Mouse (Mus musculus) retina, embryonic 14.5 days (tissue): ENCODE measurements around the gene Chst1.

Experiments used
- DNase-seq: peaks from one replicate; pipeline ENCODE4 v3.0.0-alpha.2; 2015; ENCODE audit warnings: low spot score

Chst1 gene

DNA sequence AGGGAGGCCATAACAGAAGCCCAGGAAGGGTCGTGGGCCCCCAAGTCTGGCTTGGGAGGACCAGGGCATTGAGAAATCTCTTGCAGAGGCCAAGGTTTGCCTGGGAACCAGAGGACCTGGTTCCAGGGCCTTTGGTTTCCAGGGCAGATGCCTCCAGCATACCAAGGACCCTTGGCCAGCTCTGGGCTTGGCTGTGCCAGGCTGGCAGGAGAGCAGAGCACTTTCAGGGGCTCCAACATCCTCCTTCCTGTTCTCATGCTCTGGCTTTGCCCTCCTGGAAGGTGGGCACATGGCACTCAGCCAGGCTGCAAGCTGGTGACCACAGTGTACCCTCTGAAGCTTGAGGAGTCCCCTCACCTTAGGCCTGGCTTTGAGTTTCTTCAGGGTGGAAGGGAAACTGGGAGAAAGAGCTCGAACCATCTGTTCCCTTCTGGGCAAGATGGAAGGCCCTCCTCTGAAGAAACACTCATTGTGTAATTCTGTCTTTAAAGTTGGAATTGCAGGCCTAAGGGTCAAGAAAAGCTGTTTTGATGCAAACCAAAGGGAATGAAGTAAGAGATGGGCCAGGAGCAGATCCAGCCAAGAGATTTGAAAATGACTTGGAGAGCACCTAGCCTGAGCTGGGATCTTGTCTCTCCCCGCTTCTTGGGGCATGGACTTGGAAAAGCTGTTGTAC is 10.3 kb downstream of the Chst1 start:
- DNase-seq: no peak

DNA sequence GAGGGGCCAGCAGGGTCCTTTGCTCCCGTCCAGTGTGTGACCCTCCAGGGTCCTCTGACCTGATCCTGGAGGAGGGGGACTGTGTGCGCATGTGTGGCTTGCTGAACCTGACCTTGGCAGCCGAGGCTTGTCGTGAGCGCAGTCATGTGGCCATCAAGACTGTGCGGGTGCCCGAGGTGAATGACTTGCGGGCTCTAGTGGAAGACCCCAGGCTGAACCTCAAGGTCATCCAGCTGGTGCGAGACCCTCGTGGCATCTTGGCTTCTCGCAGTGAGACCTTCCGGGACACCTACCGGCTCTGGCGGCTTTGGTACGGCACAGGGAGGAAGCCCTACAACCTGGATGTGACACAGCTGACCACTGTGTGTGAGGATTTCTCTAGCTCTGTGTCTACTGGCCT is 14.1 kb downstream of the Chst1 start:
- DNase-seq: no peak

DNA sequence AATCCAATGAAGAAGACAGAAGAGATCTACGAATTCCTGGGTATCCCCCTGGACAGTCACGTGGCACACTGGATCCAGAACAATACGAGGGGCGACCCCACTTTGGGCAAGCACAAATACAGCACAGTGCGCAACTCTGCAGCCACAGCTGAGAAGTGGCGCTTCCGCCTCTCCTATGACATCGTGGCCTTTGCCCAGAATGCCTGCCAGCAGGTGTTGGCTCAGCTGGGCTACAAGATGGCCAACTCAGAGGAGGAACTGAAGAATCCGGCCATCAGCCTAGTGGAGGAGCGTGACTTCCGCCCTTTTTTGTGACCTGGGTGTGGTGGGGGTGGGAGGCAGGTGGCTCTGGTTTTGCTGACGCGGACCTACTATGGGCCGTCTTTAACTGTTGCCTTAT is 14.6 kb downstream of the Chst1 start:
- no peak for DNase-seq

DNA sequence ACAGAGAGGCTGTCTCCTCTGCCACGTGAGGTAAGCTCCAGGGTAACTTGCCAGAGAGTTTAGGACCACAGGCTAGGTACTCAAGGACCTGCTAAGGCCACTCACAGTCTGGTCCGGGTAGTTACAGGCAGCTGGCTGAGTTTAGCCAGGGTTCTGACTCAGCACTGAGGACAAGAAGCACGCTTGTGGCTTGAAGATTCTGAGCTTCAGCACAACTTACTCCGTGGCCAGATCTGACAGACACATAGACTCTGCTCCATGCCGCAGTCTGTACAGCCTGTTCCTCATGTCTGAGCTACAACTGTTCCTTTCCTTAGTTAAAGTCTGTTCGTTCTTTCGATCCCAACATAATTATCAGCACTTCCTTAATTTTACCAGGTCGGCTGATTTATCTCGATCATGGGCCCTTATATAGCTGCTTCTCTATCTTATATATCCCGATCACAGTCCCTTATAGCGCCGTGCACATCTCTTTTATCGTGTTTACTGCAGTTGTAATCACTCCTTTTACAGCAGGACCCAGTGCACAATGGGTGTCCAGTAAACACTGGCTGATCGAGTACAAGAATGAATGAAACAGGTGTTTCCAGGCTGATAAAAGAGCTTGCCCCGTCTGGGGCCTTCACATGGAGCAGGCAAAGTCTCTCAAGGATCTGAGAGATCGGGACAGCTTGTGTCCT is 17.7 kb downstream of the Chst1 start:
- no peak for DNase-seq

DNA sequence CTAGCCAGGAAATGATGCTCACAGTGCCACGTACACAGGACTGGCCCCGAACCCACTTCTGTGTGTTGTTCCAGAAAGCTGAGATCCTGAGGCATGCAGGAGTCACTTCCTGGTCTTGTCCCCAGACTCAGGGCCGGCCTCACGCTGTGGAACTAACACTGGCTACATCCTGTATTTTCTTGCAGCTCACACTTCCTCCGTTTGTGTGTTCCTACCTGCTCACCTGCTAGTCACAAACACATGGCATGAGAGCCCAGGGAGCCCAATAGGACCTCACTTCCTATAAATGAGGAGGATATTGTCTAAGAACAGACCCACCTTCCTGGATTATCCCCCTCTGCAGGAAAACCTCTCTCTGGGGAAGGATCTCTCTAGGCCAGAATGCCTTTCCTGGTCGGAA is 18.5 kb downstream of the Chst1 start:
- no peak for DNase-seq

DNA sequence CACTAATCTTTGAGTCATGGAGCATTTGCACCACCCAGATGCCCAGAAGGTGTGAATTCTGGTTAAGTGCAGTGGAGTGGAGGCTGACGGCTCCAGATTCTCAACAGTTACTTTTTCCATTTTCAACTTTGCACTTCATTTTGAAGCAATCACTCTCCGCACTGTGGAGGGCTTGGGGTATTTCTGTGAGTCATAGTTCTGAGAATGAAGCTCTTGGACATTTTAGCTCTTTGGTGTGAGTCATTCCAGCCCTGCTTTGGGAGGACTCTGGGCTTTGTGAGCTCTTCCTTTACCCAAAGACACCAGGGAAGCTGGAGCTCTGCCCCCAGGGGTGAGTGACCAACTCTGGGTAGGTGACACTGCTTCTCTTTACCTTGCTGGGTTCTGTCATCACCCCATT is 28.1 kb downstream of the Chst1 start:
- DNase-seq: no peak

DNA sequence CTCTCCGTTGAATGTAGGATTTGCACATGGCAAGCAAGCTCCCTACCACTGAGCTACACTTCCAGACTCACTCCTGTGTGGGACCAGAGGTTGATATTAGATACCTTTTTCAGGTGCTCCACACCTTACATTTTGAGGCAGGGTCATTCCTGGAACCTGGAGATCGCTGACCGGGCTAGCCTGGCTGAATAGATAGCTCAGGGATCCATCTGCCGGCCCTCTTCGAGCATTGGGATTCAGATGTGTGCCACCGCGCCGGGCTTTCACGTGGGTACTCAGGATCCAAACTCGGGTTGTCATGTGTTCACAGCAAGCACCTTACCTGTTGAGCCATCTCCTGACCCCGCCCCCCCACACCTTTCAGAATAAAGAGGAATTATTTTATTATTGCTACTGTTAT is 31.3 kb downstream of the Chst1 start:
- no peak for DNase-seq

DNA sequence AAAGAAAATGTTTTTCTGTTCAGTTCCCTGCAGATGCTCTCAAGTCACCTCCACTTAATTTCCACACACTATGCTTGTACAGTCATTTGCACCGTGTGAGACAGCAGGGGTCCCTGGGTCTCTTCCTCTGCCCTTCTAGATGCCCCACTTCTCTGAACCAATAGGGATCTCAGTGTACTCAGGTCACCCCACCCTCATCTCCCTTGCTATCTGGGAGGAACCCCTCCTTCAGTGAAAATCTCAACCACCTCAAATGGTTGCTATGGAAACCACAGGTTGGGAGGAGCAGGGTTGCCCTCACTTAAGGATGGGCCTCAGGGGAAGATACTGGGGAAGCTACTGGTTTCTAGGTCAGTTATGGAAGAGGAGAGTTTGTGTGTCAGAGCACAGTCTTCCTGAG is 32.5 kb downstream of the Chst1 start:
- DNase-seq: no peak

DNA sequence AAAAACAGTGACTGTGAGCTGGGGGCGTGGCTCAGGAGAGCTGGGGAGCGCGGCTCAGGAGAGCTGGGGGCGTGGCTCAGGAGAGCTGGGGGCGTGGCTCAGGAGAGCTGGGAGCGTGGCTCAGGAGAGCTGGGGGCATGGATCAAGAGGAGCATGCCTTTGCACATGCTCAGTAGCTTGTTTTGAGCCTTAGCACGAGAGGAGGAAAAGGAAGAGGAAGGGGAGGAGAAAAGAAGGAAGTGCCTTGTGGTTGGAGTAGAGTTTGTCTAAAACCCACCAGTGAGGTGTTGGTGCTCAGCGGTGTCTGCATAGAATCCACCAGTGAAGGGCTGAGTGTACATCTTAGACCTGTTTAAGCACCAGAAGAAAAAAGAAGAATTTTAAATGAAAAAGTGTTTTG is 41.0 kb downstream of the Chst1 start:
- no peak for DNase-seq

DNA sequence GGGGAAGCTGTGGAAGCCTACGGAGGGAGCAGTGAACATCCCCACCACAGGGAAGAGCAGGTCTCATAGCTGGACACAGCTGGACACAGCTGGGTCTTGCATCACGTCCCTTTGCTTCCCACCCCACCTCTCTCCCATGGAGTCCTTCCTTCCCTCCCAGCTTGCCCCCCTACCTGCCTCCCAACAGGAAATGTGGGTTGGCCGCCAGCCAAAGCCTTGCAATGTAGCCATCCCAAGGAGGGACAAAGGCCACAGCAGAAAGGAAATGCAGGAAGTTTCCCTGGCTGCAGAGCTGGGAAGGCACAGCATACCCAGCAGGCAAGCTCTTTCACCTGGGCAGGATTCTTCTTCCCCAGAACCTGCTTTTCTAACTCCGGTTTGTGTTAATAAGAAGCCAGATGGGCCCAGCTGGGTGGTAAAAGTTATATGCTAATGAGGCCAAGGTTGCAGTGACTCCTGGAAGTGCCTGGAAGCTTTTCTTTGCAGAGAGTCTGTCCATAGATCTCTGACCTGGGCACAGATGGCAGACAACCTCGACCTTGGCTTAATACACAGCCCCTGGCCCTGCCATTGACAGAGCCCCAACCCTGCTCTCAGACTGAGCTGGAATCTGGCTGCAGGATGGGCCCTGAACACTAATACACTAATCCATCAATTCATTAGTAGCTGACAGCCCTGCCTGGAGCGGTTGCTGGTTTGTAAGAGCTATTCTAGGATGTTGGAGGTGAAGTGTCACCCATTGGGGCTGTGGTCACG is 46.0 kb downstream of the Chst1 start:
- DNase-seq: no peak

DNA sequence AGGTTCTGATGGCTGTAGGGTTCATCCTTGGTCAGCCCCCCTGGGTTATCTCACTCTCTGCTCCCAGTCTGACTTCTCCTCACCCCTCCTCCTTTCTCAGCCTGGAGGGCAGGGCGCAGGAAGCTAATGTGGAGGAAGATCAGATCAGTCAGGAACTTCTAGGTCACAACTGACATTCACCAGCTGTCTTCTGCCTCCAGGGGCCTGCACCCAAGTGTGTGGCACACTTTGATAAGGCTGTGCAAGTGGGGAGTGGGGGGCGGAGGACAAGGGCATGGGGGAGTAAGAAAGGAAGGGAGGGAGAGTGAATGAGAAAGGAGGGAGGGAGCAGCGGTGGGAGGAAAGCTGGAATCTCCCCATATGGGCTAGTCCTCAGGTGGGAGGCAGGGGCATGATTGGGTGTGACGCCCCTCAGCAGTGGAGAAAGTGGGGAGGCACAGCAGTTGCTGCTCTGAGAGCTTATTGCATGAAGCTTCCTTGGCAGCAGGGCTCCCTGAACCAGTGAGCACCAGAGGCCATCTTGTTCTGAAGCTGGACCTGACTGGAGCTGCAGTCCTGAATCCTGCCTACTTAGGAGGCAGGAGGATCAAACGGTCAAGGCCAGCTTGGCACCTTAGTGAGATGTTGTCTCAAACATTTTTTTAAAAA is 49.8 kb downstream of the Chst1 start:
- no peak for DNase-seq

DNA sequence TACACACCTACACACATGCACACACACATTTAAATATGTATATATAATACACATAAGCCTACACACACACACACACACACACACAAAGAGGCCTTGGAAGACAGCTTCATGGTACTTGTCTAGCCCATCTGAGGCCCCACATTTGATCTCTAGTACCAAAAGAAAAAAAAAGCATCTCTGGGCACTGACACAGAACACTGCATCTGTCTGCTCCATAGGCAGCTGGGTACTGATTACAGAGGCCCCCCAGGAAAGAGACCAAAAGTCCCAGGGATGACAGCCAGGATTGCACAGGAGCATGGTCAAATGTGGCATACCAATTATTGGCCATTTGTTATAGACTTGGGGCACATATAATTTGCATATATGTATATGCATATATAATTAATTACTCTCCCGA is 50.9 kb downstream of the Chst1 start:
- DNase-seq: no peak

DNA sequence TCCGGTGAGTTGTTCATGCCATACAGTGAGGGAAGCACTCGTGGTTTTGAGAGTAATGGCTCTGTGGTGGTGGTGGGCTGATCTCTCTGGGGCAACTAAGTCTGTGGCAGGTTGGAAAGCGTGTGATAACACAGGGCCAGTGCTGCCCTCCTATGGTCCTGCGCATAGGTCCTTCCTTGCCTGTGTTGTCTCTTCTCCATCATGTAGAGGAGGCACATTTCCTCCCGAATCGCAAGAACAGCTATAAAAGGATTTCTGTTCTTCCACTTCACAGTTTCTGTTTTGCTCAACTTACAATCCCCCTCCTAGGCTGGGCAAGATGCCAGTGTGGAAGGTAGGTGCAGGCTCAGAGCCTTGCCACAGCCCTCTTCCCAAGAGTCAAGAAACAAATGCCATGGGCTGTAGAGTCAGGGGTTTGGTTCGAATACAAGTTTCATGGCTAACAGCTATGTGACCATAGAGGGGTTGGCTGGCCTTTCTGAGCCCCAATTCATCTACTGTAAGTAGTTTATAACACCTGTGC is 51.8 kb downstream of the Chst1 start:
- DNase-seq: no peak

DNA sequence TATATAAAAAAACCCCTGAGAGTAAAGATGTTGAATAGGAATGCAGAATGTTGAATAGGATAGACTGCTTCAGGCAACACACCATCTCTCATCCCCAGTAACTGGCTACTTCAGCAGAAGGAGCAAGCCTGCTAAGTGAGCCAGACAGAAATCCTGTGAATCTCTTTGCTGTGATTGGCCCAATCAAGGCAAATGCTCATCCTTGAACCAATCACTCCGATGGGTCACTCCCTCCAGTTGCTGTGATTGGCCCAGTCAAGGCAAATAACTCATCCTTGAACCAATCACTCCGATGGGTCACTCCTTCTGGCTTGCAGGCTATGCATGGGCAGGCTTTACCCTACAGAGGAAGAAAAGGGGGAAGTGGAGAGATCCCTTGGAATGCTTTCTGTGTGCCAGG is 57.7 kb downstream of the Chst1 start:
- DNase-seq: no peak

DNA sequence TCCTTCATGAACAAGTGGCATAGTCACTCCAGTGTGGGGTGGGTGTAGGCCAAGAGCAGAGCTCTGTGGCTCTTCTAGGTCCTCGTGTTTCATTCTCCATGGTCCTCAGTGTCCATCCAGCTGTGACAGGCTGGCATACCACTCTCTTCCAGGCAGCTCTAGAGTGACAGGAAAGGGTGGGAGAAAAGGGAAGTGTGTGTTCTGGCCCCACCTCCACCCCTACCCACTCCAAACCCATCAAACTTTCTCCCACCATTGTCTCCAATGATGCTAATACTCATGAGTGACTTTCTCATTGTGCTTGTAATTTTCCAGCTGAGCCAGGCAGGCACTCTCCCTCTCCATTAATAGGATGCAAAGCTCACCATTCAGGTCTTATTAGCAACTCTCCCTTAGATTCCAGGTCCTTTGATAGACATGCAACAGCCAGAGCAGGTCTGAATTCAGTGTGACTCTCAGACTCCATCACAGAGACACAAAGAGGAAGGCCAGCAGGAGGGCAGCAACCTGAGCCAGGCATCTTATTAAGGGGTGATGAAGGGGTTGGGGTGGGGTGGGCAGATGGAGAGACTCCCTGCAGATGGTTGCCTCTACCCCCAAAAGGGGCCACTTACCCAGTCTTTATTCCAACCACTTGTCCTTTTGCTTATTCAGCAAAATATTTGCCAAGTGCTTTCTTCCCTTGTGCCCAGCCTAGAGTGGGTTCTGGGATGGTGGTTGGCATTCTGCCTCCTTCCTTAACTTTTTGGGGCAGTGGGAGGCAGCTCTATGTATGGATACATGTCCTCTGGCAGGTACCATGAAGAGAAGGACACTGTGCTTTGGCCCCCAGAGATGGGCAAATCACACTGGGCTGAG is 59.0 kb downstream of the Chst1 start:
- no peak for DNase-seq

DNA sequence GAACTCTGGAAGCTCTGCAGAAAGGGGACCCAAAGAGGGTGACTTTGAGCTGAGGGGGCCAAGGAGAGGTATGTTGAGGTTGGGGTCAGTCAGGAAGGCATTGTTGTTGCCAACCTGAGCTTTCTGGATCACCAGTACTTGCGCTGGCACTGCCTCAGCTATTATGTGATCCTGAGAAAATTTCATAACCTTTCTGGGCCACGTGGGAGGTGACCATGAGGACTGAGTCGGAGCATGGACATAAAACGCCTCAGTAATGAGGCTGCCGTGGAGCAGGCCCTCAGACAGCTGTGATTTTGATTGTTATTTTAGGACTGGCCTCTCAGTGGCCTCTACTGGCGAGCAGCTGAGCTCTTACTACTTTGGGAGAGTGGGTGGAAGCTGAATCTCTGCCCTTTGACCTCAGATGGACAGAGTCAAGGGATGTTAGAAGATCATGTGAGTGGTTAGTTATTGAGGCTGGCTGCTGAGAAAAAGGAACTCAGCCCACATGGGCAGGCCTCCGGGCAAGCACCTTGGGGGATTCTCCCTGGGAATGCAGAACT is 60.1 kb downstream of the Chst1 start:
- DNase-seq: no peak

DNA sequence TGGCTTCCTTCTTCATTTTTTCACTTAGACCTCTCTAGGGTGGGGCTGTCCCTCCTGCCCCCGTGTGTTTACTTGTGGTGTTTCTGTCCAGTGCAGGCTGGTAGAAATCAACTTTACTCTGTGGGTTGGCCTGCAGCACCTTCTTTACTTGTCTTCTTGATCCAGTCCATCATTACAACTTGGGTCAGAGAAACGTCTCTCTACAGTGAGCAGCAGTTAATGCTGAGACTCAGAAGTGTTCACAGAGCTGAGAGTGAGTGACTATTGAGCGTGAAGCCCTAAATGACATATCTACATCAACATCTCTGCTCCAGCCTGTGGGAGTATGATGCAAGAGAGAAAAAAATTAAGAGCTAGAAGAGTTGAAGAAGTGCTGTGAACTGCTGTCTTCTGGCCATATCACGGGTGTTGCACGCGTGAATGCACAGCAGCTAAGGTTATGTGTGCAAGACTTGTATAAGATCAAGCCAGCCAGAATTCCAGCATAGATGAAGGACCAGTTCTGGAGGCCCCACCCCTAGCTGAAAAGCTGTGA is 63.1 kb downstream of the Chst1 start:
- no peak for DNase-seq
